Mouse (Mus musculus): ENCODE data around the gene Hibch.
"Not testable (repeated sequence)": the region's sequence is repeated elsewhere in the genome, so short reads cannot be mapped to it uniquely, and the experiment has no call there.

The Hibch gene

GRCm38 (mm10) chr1:52884208-52884607 lies 39.5 kb downstream of the Hibch start:
- DNase-seq = no peak

- DNase-seq = no peak
Measured at GRCm38 (mm10) chr1:52909783-52910182, 65.1 kb downstream of the Hibch start.

- DNase-seq = no peak
Measured at GRCm38 (mm10) chr1:52916655-52917054, 71.9 kb downstream of the Hibch start.

- DNase-seq = not testable (repeated sequence)
Measured at GRCm38 (mm10) chr1:52918897-52919296, 74.2 kb downstream of the Hibch start.

- DNase-seq = not testable (repeated sequence)
Measured at GRCm38 (mm10) chr1:52924482-52924881, 79.8 kb downstream of the Hibch start.

- no peak for DNase-seq
Measured at GRCm38 (mm10) chr1:52934494-52934893, 89.8 kb downstream of the Hibch start.

GRCm38 (mm10) chr1:52939021-52939420 lies 94.3 kb downstream of the Hibch start:
- no peak for DNase-seq

GRCm38 (mm10) chr1:52947895-52948294 lies 103.2 kb downstream of the Hibch start:
- no peak for DNase-seq

- no peak for DNase-seq
Measured at GRCm38 (mm10) chr1:52951146-52951868, 106.6 kb downstream of the Hibch start.

- DNase-seq = no peak
Measured at GRCm38 (mm10) chr1:52952143-52952542, 107.4 kb downstream of the Hibch start.

GRCm38 (mm10) chr1:52952551-52953397 lies 108.0 kb downstream of the Hibch start:
- DNase-seq = peak; percentile 59

GRCm38 (mm10) chr1:52953548-52953947 lies 108.8 kb downstream of the Hibch start:
- no peak for DNase-seq

GRCm38 (mm10) chr1:52954456-52954855 lies 109.7 kb downstream of the Hibch start:
- DNase-seq = no peak

- peak; percentile 71 for DNase-seq
Measured at GRCm38 (mm10) chr1:52955102-52955501, 110.4 kb downstream of the Hibch start.

GRCm38 (mm10) chr1:52956746-52957145 lies 112.0 kb downstream of the Hibch start:
- no peak for DNase-seq

- no peak for DNase-seq
Measured at GRCm38 (mm10) chr1:52960191-52960590, 115.5 kb downstream of the Hibch start.

- no peak for DNase-seq
Measured at GRCm38 (mm10) chr1:52963097-52963496, 118.4 kb downstream of the Hibch start.

GRCm38 (mm10) chr1:52964581-52964980 lies 119.9 kb downstream of the Hibch start:
- no peak for DNase-seq
